ENCODE assay signal across 9 mouse cellular contexts in the genomic region with DNA sequence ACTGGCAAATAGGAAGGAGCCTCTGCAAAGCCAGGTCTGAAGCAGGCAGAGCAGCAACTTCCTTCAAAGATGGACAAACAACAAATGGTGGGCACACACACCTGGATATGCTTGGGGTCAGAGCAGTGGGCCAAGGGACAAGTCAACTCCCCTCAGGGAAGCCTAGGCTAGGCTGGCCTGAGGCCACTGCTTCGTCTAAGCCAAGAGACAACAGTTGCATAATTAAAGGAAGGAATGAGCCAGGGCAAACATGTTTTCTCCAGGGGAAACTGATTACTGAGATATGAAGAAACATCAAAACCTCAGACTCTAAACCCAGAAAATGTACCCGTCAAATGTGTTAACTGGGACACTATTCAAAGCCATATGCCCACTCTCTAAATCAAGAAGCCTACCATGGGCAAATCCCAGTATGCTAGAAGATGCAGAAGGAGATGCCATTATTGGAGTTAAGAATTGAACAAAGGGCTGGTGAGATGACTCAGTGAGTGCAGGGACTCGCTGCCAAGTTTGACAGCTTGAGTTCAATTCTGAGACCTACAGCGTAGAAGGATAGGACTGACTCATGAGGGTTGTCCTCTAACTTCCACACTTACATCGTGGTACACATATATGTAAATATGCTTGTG.
DNase-seq lines count a peak whose midpoint lies in the region.
"Had no signal": no experiment of that assay in that cellular context is flagged by ENCODE, and none has a peak within 500 bp of the region (broad histone marks: within the 10 kb centered on the region; RNA-seq: fewer than 3 reads in every experiment).

No protein-coding gene starts in this region.

- 85% methylated on average over 5 of the region's 5 CpGs for WGBS in heart, embryonic 10.5 days
- 88% methylated on average over 5 of the region's 5 CpGs for WGBS in forebrain, embryonic 10.5 days

- no peaks in the 10 kb centered on the region for H3K27me3 ChIP-seq in heart, embryonic 10.5 days (ENCODE audit: insufficient read depth, poor library complexity, severe bottlenecking)
- H3K27me3 ChIP-seq in forebrain, embryonic 10.5 days (ENCODE audit: poor library complexity, severe bottlenecking): no peaks in the 10 kb centered on the region
- H3K27me3 ChIP-seq: liver, embryonic 13.5 days had no signal

- H3K9me3 ChIP-seq in heart, embryonic 10.5 days: no peaks in the 10 kb centered on the region
- H3K9me3 ChIP-seq in forebrain, embryonic 10.5 days: no peaks in the 10 kb centered on the region
- H3K9me3 ChIP-seq: liver, embryonic 13.5 days had no signal

- intact Hi-C loops in heart, postnatal 36 days (cut with DNase I): loop anchor here (5.0 kb wide), 1 partner anchor 95 kb away; a partner anchor contains a TSS

- H3K27ac ChIP-seq in heart, embryonic 10.5 days: no peak overlapping the region
- H3K27ac ChIP-seq in brown adipose tissue, adult 24 weeks (replicated peaks; ENCODE audit: low read depth, low read length): peak overlapping the region; percentile 40; the same call in 1 of the 2 replicates
- no peak overlapping the region for H3K27ac ChIP-seq in forebrain, embryonic 10.5 days
- H3K27ac ChIP-seq: liver, embryonic 13.5 days had no signal

- H3K36me3 ChIP-seq in heart, embryonic 10.5 days: no peaks in the 10 kb centered on the region
- no peaks in the 10 kb centered on the region for H3K36me3 ChIP-seq in forebrain, embryonic 10.5 days (replicated peaks)
- H3K36me3 ChIP-seq: liver, embryonic 13.5 days had no signal

- DNase-seq in heart, adult 11 months: peak; percentile 96
- no peak for DNase-seq in heart, embryonic 10.5 days (ENCODE audit: low spot score)
- DNase-seq in heart, postnatal 36 days: peak; percentile 65 to 77
- peak; percentile 50 for DNase-seq in lung, postnatal 4 days
- DNase-seq in MN1 (ENCODE audit: low spot score): no peak
- DNase-seq in forebrain, embryonic 10.5 days (ENCODE audit: extremely low spot score, low spot score): no peak
- DNase-seq in kidney, adult 18-20 months: no peak
- DNase-seq: liver, embryonic 13.5 days had no signal

- H3K4me1 ChIP-seq in heart, embryonic 10.5 days: peaks cover 42% of the 10 kb centered on the region
- peaks cover 21% of the 10 kb centered on the region for H3K4me1 ChIP-seq in brown adipose tissue, adult 24 weeks (ENCODE audit: control insufficient read depth, insufficient read depth, insufficient read length, low read length)
- H3K4me1 ChIP-seq in forebrain, embryonic 10.5 days: peaks cover 14% of the 10 kb centered on the region
- H3K4me1 ChIP-seq: liver, embryonic 13.5 days had no signal

- no peak overlapping the region for H3K4me3 ChIP-seq in heart, embryonic 10.5 days
- no peak overlapping the region for H3K4me3 ChIP-seq in brown adipose tissue, adult 24 weeks (ENCODE audit: insufficient read depth, low read depth, low read length)
- H3K4me3 ChIP-seq in forebrain, embryonic 10.5 days: no peak overlapping the region
- H3K4me3 ChIP-seq: liver, embryonic 13.5 days had no signal

Comparison
In these comparisons a context has a peak if more than half of its experiments do, and no peak if none do; other contexts are left out.
1. DNase-seq: peak in heart, adult 11 months (single experiment), heart, postnatal 36 days (2 of 2) and lung, postnatal 4 days (2 of 2); none in heart, embryonic 10.5 days (single experiment), MN1 (single experiment), forebrain, embryonic 10.5 days (single experiment) and kidney, adult 18-20 months (single experiment).